Mouse (Mus musculus): ENCODE measurements around the gene Hipk1. TPM values are rescaled to one million over a fixed set of nuclear protein-coding genes. Genes with fewer than 3 reads are reported as not detected.

The Hipk1 gene
- polyA plus RNA-seq, 1 experiment from 2014 or later = 10.4 TPM

DNA sequence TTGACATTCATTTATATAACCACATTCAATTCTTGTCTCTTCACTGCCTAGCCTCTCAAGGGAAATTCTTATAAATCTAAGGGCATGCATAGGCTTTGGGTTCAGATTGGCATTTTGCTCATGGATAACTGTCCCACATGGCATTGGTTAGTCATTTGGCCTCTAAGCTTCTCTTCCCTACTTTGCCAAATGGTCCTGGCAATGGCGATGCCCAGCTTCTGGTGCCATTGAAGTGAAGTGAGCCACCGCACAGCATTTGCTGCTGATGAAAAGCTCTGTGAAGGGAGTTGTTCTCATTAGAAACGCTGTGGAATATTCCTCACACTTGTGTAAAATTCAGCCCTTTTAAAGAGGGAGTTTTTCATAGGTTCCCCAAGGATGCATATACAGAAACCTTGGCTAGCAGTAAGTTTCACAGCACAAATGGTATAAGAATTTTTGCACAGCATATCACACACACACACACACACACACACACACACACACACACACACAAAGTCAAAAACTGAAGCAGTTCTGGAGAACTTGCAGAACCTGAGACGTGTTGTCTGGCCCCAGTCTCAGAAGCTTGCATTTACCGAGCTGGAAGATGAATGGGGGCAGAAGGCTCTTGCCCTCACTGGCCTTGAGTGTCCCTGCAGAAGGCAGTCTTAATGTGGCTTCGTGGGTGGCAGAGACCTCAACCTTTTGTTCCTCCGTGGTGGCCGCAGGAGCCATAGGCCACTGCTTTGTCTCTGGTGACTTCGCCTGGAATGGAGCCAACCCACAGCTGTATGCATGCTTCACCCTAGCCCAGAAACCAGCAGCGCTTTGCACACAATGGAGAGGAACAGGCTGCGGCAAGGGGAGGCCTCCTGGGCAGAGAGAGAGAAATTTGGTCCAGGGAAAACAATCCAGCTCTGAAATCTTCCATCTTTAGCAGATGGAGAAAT is 75.3 kb downstream of the Hipk1 start:
- Histone ChIP-seq H3K36me3 (replicated peaks) (no peaks in the 10 kb centered on the region), H3K9me3 (no peaks in the 10 kb centered on the region), H3K4me1 (peaks cover 24% of the 10 kb centered on the region), H3K4me3 (no peak overlapping the region), H3K27me3 (ENCODE audit: poor library complexity, severe bottlenecking) (peaks cover 36% of the 10 kb centered on the region), H3K27ac (peak overlapping the region; percentile 57; the same call in 1 of the 2 replicates)
- no peak for DNase-seq (ENCODE audit: extremely low spot score, low spot score)
- WGBS = 41% methylated on average over 11 of the region's 11 CpGs

DNA sequence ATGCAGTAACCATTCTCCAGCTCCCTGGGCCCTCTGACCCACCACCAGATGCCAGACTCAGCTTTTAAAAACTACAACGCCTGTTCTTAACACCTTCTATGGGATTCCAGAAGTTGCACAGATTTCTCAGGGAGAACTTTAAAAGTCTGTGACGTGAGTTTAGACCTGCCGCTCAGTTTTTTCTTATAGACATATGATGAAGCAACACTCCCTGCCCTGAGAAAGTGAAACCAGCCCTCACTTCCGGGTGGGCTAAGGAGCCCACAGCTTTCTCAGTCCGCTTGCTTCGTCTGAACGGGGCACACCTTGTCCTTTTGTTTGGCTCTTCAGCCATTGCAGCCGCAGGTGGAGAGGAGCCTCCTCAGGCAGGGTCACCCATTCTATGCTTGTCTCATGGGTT is 76.4 kb downstream of the Hipk1 start:
- 88% methylated on average over 8 of the region's 8 CpGs for WGBS
- no peak for DNase-seq (ENCODE audit: extremely low spot score, low spot score)
- H3K9me3 ChIP-seq = no peaks in the 10 kb centered on the region
- H3K36me3 ChIP-seq (replicated peaks) = no peaks in the 10 kb centered on the region
- H3K27ac ChIP-seq = no peak overlapping the region
- H3K4me3 ChIP-seq = no peak overlapping the region
- H3K27me3 ChIP-seq (ENCODE audit: poor library complexity, severe bottlenecking) = peaks cover 36% of the 10 kb centered on the region
- H3K4me1 ChIP-seq = peaks cover 24% of the 10 kb centered on the region

DNA sequence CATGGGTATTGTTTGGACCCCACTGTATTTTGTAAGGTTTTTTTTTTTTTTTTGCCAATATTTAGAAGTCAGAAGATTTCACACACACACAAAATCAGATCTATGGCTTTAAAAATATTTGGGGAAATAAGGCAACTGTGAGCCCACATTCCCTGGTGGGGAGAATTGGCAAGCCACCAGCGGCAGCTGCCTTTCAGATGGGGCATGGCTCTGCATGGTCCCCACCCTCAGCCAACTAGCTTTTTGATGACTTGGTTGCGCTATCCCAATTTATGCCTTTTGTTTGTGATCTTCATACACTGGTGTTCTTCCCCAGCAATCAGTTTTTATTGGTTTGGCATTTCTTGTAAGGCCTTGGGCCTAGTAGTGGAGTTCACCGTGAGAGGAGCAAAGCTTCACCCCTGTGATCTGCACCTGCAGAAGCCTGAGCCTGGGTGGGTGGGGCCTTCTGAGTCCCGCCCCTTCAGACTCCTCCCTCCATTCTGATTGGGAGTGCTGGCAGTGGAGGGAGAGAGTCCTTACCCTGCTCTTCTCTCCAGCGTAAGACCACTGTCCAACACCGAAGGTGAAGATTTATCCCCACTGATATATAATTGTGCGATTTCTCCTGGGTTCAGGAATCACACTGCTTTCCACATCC is 77.0 kb downstream of the Hipk1 start:
- DNase-seq (ENCODE audit: extremely low spot score, low spot score) = no peak
- Histone ChIP-seq H3K4me3 (no peak overlapping the region), H3K36me3 (replicated peaks) (no peaks in the 10 kb centered on the region), H3K4me1 (peaks cover 22% of the 10 kb centered on the region), H3K27me3 (ENCODE audit: poor library complexity, severe bottlenecking) (peaks cover 36% of the 10 kb centered on the region), H3K9me3 (no peaks in the 10 kb centered on the region), H3K27ac (no peak overlapping the region)
- whole genome bisulfite sequencing = 78% methylated on average over 7 of the region's 7 CpGs

DNA sequence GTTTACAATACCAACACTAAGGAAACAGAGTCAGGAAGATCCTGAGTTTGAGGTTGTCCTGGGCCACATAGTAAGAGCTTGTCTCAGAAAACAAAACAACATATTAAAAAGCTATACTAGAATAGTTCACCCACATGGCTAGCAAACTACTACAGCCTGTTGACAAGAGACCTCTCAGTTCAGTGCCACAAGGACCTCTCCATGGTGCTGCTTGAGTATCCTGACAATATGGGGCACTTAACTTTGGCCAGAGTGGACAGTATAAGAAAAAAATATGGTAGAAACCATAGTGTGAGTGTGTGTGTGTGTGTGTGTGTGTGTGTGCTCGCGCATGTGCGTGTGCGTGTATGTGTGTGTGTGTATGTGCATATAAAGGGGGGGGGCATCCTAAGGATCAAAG is 79.2 kb downstream of the Hipk1 start:
- no peak overlapping the region for H3K4me3 ChIP-seq
- H3K36me3 ChIP-seq (replicated peaks) = no peaks in the 10 kb centered on the region
- H3K4me1 ChIP-seq = peaks cover 21% of the 10 kb centered on the region
- 95% methylated on average over 4 of the region's 4 CpGs for WGBS
- peaks cover 29% of the 10 kb centered on the region for H3K27me3 ChIP-seq (ENCODE audit: poor library complexity, severe bottlenecking)
- no peak for DNase-seq (ENCODE audit: extremely low spot score, low spot score)
- H3K27ac ChIP-seq = no peak overlapping the region
- H3K9me3 ChIP-seq = no peaks in the 10 kb centered on the region

DNA sequence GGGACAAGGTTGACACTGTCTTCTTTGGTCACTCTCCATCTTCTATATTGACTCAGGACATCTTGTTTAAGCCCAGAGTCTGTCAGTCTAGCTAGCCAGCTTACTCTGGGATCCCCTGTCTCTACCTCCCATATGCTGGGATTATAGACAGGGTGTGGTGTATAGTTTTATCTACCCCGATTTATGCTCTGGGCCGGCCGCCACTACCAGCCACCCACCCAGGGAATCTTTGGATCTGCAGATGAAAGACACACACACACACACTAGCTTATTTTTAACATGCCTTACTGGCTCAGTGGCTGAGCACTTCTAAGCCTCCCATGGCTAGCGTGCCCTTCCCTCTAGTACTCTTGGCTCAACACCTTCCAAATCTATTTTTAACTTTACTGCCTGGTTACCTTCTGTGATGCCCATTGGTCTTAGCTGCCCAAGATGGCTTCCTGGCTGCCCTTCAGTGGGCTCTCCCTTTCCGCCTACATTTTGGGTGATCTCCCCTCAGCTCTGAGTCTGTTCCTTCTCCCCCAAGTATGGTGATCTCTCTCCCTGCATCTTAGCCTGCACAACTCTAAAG is 81.8 kb downstream of the Hipk1 start:
- no peaks in the 10 kb centered on the region for H3K9me3 ChIP-seq
- H3K4me1 ChIP-seq = peaks cover 6% of the 10 kb centered on the region; the same call in 1 of the 2 replicates
- WGBS = 91% methylated on average over 5 of the region's 5 CpGs
- H3K27ac ChIP-seq = no peak overlapping the region
- peaks cover 10% of the 10 kb centered on the region for H3K27me3 ChIP-seq (ENCODE audit: poor library complexity, severe bottlenecking)
- H3K4me3 ChIP-seq = no peak overlapping the region
- no peak for DNase-seq (ENCODE audit: extremely low spot score, low spot score)
- H3K36me3 ChIP-seq (replicated peaks) = no peaks in the 10 kb centered on the region

DNA sequence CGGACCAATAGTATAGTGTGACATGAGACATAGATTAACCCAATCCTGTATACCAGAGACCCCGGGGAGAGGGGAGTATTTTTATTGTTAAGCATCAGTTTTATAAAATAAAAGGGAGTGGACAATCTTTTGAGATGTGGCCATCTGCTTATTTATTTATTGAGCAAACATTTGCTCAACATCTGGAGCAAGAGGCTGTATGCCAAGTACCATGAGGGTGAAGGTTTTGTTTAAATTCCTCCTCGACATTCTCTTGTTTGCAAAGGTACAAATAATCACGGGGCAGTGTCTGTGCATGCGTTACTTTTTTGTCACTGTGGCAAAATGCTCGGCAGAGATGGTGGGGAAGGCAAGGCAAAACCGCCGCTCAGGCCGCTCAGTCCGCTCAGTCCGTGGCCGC is 85.9 kb downstream of the Hipk1 start:
- peaks cover 6% of the 10 kb centered on the region; the same call in 1 of the 2 replicates for H3K4me1 ChIP-seq
- no peaks in the 10 kb centered on the region for H3K36me3 ChIP-seq (replicated peaks)
- 94% methylated on average over 12 of the region's 12 CpGs for WGBS
- H3K4me3 ChIP-seq = no peak overlapping the region
- no peak for DNase-seq (ENCODE audit: extremely low spot score, low spot score)
- H3K9me3 ChIP-seq = no peaks in the 10 kb centered on the region
- no peak overlapping the region for H3K27ac ChIP-seq
- no peaks in the 10 kb centered on the region for H3K27me3 ChIP-seq (ENCODE audit: poor library complexity, severe bottlenecking)

DNA sequence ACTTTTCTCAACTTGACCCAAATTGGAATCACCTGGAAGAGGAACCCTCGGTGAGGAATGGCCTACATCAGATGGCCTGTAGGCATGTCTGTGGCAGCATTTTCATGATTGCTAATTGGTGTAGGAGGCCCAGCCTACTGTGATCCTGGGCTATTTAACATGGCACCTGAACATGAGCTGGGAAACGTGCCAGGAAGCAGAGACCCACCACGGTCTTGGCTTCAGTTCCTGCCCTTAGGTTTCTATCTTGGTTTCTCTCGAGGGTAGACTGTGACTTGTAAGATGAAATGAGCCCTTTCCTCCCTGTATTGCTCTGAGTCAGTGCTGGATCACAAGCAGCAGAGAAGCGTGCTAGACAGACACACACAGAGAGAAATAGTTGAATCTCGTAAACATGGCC is 86.7 kb downstream of the Hipk1 start:
- Histone ChIP-seq H3K27ac (no peak overlapping the region), H3K9me3 (no peaks in the 10 kb centered on the region), H3K27me3 (ENCODE audit: poor library complexity, severe bottlenecking) (no peaks in the 10 kb centered on the region), H3K4me3 (no peak overlapping the region), H3K4me1 (peaks cover 6% of the 10 kb centered on the region; the same call in 1 of the 2 replicates), H3K36me3 (replicated peaks) (no peaks in the 10 kb centered on the region)
- 90% methylated on average over 6 of the region's 6 CpGs for WGBS
- no peak for DNase-seq (ENCODE audit: extremely low spot score, low spot score)

DNA sequence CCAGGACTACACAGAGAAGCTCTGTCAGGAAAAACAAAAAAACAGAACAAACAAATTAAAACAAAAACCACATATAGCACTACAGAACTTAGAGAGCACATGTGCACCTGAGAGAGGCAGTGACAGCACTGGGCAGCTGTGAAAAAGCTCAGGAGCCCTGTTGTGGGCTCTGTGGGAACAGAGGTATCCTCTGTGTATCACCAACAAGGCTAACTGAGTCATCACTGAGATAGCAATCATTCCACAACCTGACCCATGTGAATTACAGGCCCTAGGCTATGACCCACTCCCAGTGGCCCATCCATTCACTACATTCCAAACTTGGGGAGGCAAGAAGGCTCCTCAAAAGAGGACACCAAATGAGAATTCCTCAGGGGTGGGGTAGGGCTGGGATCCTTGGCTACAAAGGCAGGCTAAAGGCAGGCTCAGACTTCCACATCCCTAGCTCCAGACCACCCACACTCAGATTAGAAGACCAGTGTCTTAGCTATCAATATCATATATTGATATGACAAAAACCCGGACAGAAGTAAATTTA is 94.9 kb downstream of the Hipk1 start:
- Histone ChIP-seq H3K4me1 (no peaks in the 10 kb centered on the region), H3K4me3 (no peak overlapping the region), H3K27me3 (ENCODE audit: poor library complexity, severe bottlenecking) (no peaks in the 10 kb centered on the region), H3K27ac (no peak overlapping the region), H3K9me3 (no peaks in the 10 kb centered on the region), H3K36me3 (replicated peaks) (no peaks in the 10 kb centered on the region)
- WGBS = 89% methylated on average over 1 of the region's 1 CpGs
- DNase-seq (ENCODE audit: extremely low spot score, low spot score) = no peak

DNA sequence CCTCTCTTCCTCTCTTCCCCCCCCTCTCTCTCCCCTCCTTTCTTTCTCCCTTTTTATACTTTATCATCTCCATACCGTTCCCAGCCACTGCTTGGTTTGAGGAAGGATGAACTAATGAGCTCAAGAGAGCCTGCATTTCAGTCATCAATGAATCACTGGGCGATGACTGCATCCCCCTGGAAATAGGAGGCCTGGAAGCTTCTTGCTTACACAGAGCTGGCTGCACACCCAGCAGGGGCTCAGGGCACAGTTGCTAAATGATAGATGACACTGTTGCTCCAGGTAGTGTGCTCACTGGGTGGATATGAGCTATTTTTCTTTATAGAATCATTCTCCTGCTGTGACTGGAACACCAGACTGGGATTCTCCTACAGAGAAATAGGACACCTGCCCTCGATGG is 95.8 kb downstream of the Hipk1 start:
- Histone ChIP-seq H3K4me3 (no peak overlapping the region), H3K4me1 (no peaks in the 10 kb centered on the region), H3K36me3 (replicated peaks) (no peaks in the 10 kb centered on the region), H3K27ac (no peak overlapping the region), H3K27me3 (ENCODE audit: poor library complexity, severe bottlenecking) (no peaks in the 10 kb centered on the region), H3K9me3 (no peaks in the 10 kb centered on the region)
- DNase-seq (ENCODE audit: extremely low spot score, low spot score) = no peak
- WGBS = 74% methylated on average over 3 of the region's 3 CpGs

DNA sequence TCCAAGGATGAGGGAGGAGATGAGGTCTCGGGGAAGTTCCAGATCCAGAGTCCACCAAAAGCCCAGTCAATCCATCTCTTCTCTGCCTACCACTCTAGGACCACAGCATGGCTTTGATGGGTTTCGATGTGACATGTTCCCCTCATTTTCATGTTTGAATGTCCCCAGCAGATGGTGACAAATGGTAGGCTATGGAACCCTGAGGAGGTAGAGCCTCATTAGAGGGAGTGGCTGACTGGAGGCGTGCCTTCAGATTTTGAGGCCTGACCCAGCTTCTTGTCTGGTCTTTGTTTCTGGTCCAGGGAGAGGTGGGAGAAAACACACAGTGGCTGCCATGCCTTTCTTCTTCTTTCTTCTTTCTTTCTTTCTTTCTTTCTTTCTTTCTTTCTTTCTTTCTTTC is 100.9 kb downstream of the Hipk1 start:
- no peaks in the 10 kb centered on the region for H3K36me3 ChIP-seq (replicated peaks)
- no peak overlapping the region for H3K4me3 ChIP-seq
- no peaks in the 10 kb centered on the region for H3K9me3 ChIP-seq
- DNase-seq (ENCODE audit: extremely low spot score, low spot score) = no peak
- no peak overlapping the region for H3K27ac ChIP-seq
- H3K4me1 ChIP-seq = no peaks in the 10 kb centered on the region
- no peaks in the 10 kb centered on the region for H3K27me3 ChIP-seq (ENCODE audit: poor library complexity, severe bottlenecking)
- WGBS = 83% methylated on average over 3 of the region's 3 CpGs

All from forebrain, embryonic 10.5 days (tissue).